Mouse (Mus musculus) spleen, adult 2 months (tissue): ENCODE measurements around the gene Mkrn2os.

Source experiments
- CTCF ChIP-seq: fragments of 200-500 bp; IDR thresholded peaks from 2 replicates; pipeline ENCODE4 v1.5.1; 2011; ENCODE audit warnings: mild to moderate bottlenecking, inconsistent platforms; ENCODE audit not compliant: insufficient read depth, insufficient read length, insufficient replicate concordance; ENCODE audit errors: extremely low read depth
- POLR2A ChIP-seq: fragments of 200-500 bp; IDR thresholded peaks from 2 replicates; pipeline ENCODE4 v1.6.1; 2011; ENCODE audit warnings: low read depth, low read length, inconsistent platforms

DNA sequence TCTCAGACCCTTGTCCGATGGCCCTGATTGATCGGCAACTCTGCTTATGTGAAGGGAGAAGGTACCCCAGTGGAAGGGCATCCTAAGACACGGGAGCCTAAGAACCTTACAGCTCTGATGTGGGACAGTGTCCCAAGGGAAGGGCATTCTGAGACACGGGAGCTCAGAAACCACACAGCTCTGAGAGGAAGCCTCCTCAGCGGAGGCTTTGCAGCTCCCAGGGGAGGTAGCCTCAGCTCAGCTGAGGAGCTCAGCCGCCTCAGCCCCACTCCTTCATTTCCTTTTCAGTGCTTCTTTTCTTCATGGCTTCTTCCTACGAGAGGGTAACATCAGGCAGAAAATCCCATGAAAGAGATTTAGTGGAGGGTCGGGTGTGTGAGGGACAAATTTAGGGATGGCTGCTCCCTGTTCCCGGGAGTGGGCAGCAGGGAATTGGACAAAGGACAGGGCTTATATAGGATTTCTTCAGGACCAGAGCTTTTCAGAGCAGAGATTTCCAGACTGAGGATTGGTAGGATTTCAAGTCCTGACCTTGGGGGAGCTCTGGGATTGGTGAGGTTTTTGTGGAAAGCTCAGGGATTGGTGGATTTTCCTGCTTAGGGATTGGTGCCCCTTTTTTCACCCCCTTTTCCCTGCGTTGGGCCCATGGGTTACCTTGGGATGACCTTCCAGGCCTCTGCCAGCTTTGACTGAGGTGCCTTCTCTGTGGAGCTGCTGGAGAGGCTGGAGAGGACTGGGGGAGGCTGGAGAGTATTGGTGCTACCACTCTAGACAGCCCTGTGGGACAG is 9.9 kb downstream of the Mkrn2os start:
- no peak for TF ChIP-seq POLR2A
- no peak for TF ChIP-seq CTCF
